Mouse (Mus musculus) heart, postnatal 14 days (tissue): ENCODE measurements around the gene Zfp36l2. TPM values are rescaled to one million over a fixed set of nuclear protein-coding genes. Genes with fewer than 3 reads are reported as not detected.
"Not testable (repeated sequence)": the region's sequence is repeated elsewhere in the genome, so short reads cannot be mapped to it uniquely, and the experiment has no call there.

Experiments used
- DNase-seq, 2 experiments: peaks; one replicate each; pipeline ENCODE4 v3.0.0; 2021 to 2022
- intact Hi-C: fragments of 180-260 bp; cut with DNase I; formaldehyde crosslinking; loops from one replicate; pipeline ENCODE4 v1.15.1; 2025
- total RNA-seq, 2 experiments: library from RNA; stranded (reverse); gene quantifications; 2 replicates each; pipeline ENCODE4 v1.2.3; 2021

The Zfp36l2 gene
- total RNA-seq, 2 experiments from 2014 or later, result 30.3 to 33.3 TPM

GRCm38 (mm10) chr17:84196329-84196728 lies 8.6 kb upstream of the Zfp36l2 start:
- intact Hi-C loops, result no loop called here
- no peak for DNase-seq

- DNase-seq, result no peak
- intact Hi-C loops, result no loop called here
These were observed 8.1 kb upstream of the Zfp36l2 start for GRCm38 (mm10) chr17:84195835-84196234.

- DNase-seq, result no peak
These were observed 7.3 kb upstream of the Zfp36l2 start for GRCm38 (mm10) chr17:84195003-84195395.

GRCm38 (mm10) chr17:84194282-84195002 lies 6.7 kb upstream of the Zfp36l2 start:
- DNase-seq, result peak in 1 of 2 experiments; percentile 32
- intact Hi-C loops, result no loop called here

More at GRCm38 (mm10) chr17:84195003-84195395, 7.3 kb upstream of the Zfp36l2 start:
- intact Hi-C loops, result no loop called here

- DNase-seq, result no peak
- intact Hi-C loops, result loop anchor here (2.0 kb wide), 2 partner anchors 191 to 321 kb away; no protein-coding TSS in a partner anchor
These were observed 5.7 kb upstream of the Zfp36l2 start for GRCm38 (mm10) chr17:84193411-84193810.

GRCm38 (mm10) chr17:84191946-84192345 lies 4.2 kb upstream of the Zfp36l2 start:
- no peak for DNase-seq
- intact Hi-C loops, result loop anchor here (1.0 to 2.0 kb wide), 5 partner anchors 164 to 319 kb away; no protein-coding TSS in a partner anchor

GRCm38 (mm10) chr17:84190885-84191284 lies 3.1 kb upstream of the Zfp36l2 start:
- intact Hi-C loops, result loop anchor here (1.0 to 2.0 kb wide), 3 partner anchors 163 to 288 kb away; no protein-coding TSS in a partner anchor
- DNase-seq, result peak; percentile 89 to 93

GRCm38 (mm10) chr17:84189127-84189854 lies 1.5 kb upstream of the Zfp36l2 start:
- intact Hi-C loops, result loop anchor here (1.0 kb wide), 1 partner anchor 76 kb away; no protein-coding TSS in a partner anchor
- DNase-seq, result peak in 1 of 2 experiments; percentile 48

GRCm38 (mm10) chr17:84188374-84188961 lies 721 bp upstream of the Zfp36l2 start:
- DNase-seq, result peak; percentile 95
- intact Hi-C loops, result no loop called here

- intact Hi-C loops, result loop anchor here (2.0 kb wide), 1 partner anchor 42 kb away; no protein-coding TSS in a partner anchor
These were observed 483 bp downstream of the Zfp36l2 start for GRCm38 (mm10) chr17:84187264-84187663.

GRCm38 (mm10) chr17:84186451-84187202 lies 1.1 kb downstream of the Zfp36l2 start:
- peak; percentile 67 to 68 for DNase-seq
- intact Hi-C loops, result loop anchor here (2.0 kb wide), 1 partner anchor 42 kb away; no protein-coding TSS in a partner anchor

More at GRCm38 (mm10) chr17:84187264-84187663, 483 bp downstream of the Zfp36l2 start:
- DNase-seq, result not testable (repeated sequence)

- intact Hi-C loops, result loop anchor here (2.0 kb wide), 1 partner anchor 41 kb away; no protein-coding TSS in a partner anchor
- peak; percentile 77 to 80 for DNase-seq
These were observed 1.9 kb downstream of the Zfp36l2 start for GRCm38 (mm10) chr17:84185581-84186450.

GRCm38 (mm10) chr17:84185011-84185411 lies 2.7 kb downstream of the Zfp36l2 start:
- intact Hi-C loops, result no loop called here

GRCm38 (mm10) chr17:84183291-84183781 lies 4.4 kb downstream of the Zfp36l2 start:
- intact Hi-C loops, result no loop called here

More at GRCm38 (mm10) chr17:84185011-84185411, 2.7 kb downstream of the Zfp36l2 start:
- no peak for DNase-seq

GRCm38 (mm10) chr17:84182311-84183271 lies 5.2 kb downstream of the Zfp36l2 start:
- DNase-seq, result peak; percentile 42 to 59
- intact Hi-C loops, result no loop called here

More at GRCm38 (mm10) chr17:84183291-84183781, 4.4 kb downstream of the Zfp36l2 start:
- peak; percentile 88 to 89 for DNase-seq

GRCm38 (mm10) chr17:84181502-84182310 lies 6.0 kb downstream of the Zfp36l2 start:
- intact Hi-C loops, result loop anchor here (2.0 kb wide), 1 partner anchor 33 kb away; no protein-coding TSS in a partner anchor
- peak; percentile 68 to 72 for DNase-seq
